Mouse (Mus musculus) kidney, postnatal 0 days (tissue): ENCODE measurements around the gene Gm20388. TPM values are rescaled to one million over a fixed set of nuclear protein-coding genes. Genes with fewer than 3 reads are reported as not detected.

Experiments
- ATAC-seq: fragments of 200-750 bp; cut with Nextera tagmentation; replicated peaks from 2 replicates; pipeline ENCODE4 v1.8.0; 2017; ENCODE audit warnings: low read depth, moderate number of reproducible peaks, moderate TSS enrichment, moderate library complexity; ENCODE audit not compliant: low FRiP score
- DNase-seq: peaks from one replicate; pipeline ENCODE4 v3.0.0-alpha.2; 2016; ENCODE audit warnings: low spot score
- H3K27ac ChIP-seq: fragments of 300-500 bp; sonication (generic); 2 replicates; pipeline ENCODE4 v1.5.1; 2014; ENCODE audit warnings: mild to moderate bottlenecking
- H3K27me3 ChIP-seq: fragments of 300-500 bp; sonication (generic); 2 replicates; pipeline ENCODE4 v1.6.1; 2014; ENCODE audit warnings: low read length, mixed read lengths; ENCODE audit not compliant: insufficient read depth
- H3K36me3 ChIP-seq: fragments of 300-500 bp; sonication (generic); 2 replicates; pipeline ENCODE4 v1.6.1; 2014; ENCODE audit warnings: low read length, mixed read lengths; ENCODE audit not compliant: insufficient read depth
- H3K4me1 ChIP-seq: fragments of 300-500 bp; sonication (generic); replicated peaks from 2 replicates; pipeline ENCODE4 v1.6.1; 2014; ENCODE audit warnings: antibody characterized with exemption, low read length, mixed read lengths; ENCODE audit not compliant: insufficient read depth
- H3K4me2 ChIP-seq: fragments of 300-500 bp; sonication (generic); 2 replicates; pipeline ENCODE4 v1.6.1; 2014; ENCODE audit warnings: mild to moderate bottlenecking, low read length, moderate library complexity, mixed read lengths
- H3K4me3 ChIP-seq: fragments of 300-500 bp; sonication (generic); replicated peaks from 2 replicates; pipeline ENCODE4 v1.5.1; 2014; ENCODE audit warnings: low read depth, low read length
- H3K9ac ChIP-seq: fragments of 300-500 bp; sonication (generic); 2 replicates; pipeline ENCODE4 v1.6.1; 2014; ENCODE audit warnings: low read depth, low read length
- H3K9me3 ChIP-seq: fragments of 300-500 bp; sonication (generic); replicated peaks from 2 replicates; pipeline ENCODE4 v1.6.1; 2016; ENCODE audit warnings: low read length, inconsistent platforms, mixed read lengths
- CTCF ChIP-seq: IDR thresholded peaks from 2 replicates; pipeline ENCODE4 v1.5.1; 2016; ENCODE audit warnings: antibody characterized with exemption, low read depth, mild to moderate bottlenecking, moderate library complexity
- WGBS: fragments of 180-500 bp; shearing (Covaris S2); extraction: QIAGEN DNeasy Blood & Tissue Kit; methylation state at CpG from one replicate; pipeline ENCODE4 v1.1.7; 2014; 5-methylcytosine and 5-hydroxymethylcytosine counted together
- polyA plus RNA-seq: library from polyadenylated mRNA; unstranded; fragments of >200 nt; fragmentation: Nextera tagmentation; extraction: Ambion mirVana; gene quantifications from 2 replicates; pipeline ENCODE4 v1.2.1, GENCODE M21; 2015

Gene Gm20388
- polyA plus RNA-seq, 1 experiment from 2014 or later = not detected

- Histone ChIP-seq H3K9me3 (no peaks in the 10 kb centered on the region), H3K27ac (no peak overlapping the region), H3K36me3 (no peaks in the 10 kb centered on the region), H3K27me3 (no peaks in the 10 kb centered on the region), H3K9ac (no peak overlapping the region), H3K4me2 (no peak overlapping the region), H3K4me3 (no peak overlapping the region), H3K4me1 (no peaks in the 10 kb centered on the region)
- no peak for DNase-seq
- ATAC-seq = no peak
- TF ChIP-seq CTCF = no peak
- WGBS = 62% methylated on average over 5 of the region's 5 CpGs
These were observed 399.4 kb downstream of the Gm20388 start for GRCm38 (mm10) chr8:120310063-120310462.

- H3K27me3 ChIP-seq = no peaks in the 10 kb centered on the region
- no peak for DNase-seq
- TF ChIP-seq CTCF = no peak
- H3K36me3 ChIP-seq = no peaks in the 10 kb centered on the region
- no peaks in the 10 kb centered on the region for H3K9me3 ChIP-seq
- H3K4me2 ChIP-seq = no peak overlapping the region
- 81% methylated on average over 4 of the region's 4 CpGs for WGBS
- no peaks in the 10 kb centered on the region for H3K4me1 ChIP-seq
- no peak overlapping the region for H3K27ac ChIP-seq
- no peak overlapping the region for H3K9ac ChIP-seq
- H3K4me3 ChIP-seq = no peak overlapping the region
- ATAC-seq = no peak
These were observed 401.8 kb downstream of the Gm20388 start for GRCm38 (mm10) chr8:120312452-120312851.

- H3K36me3 ChIP-seq = no peaks in the 10 kb centered on the region
- no peak overlapping the region for H3K9ac ChIP-seq
- H3K4me3 ChIP-seq = no peak overlapping the region
- no peaks in the 10 kb centered on the region for H3K27me3 ChIP-seq
- ATAC-seq = no peak
- no peaks in the 10 kb centered on the region for H3K9me3 ChIP-seq
- TF ChIP-seq CTCF = no peak
- no peak overlapping the region for H3K27ac ChIP-seq
- H3K4me2 ChIP-seq = no peak overlapping the region
- 80% methylated on average over 3 of the region's 3 CpGs for WGBS
- no peaks in the 10 kb centered on the region for H3K4me1 ChIP-seq
- no peak for DNase-seq
These were observed 403.0 kb downstream of the Gm20388 start for GRCm38 (mm10) chr8:120313674-120314073.

- no peaks in the 10 kb centered on the region for H3K36me3 ChIP-seq
- no peaks in the 10 kb centered on the region for H3K27me3 ChIP-seq
- H3K4me1 ChIP-seq = no peaks in the 10 kb centered on the region; the same call in 1 of the 2 replicates
- H3K9me3 ChIP-seq = no peaks in the 10 kb centered on the region
- H3K9ac ChIP-seq = no peak overlapping the region
- no peak for TF ChIP-seq CTCF
- no peak for ATAC-seq
- no peak for DNase-seq
- H3K4me3 ChIP-seq = no peak overlapping the region
- no peak overlapping the region for H3K4me2 ChIP-seq
- H3K27ac ChIP-seq = no peak overlapping the region
- 89% methylated on average over 5 of the region's 5 CpGs for WGBS
These were observed 404.3 kb downstream of the Gm20388 start for GRCm38 (mm10) chr8:120314932-120315331.

- Histone ChIP-seq H3K4me1 (no peaks in the 10 kb centered on the region; the same call in 1 of the 2 replicates), H3K4me2 (no peak overlapping the region), H3K9me3 (no peaks in the 10 kb centered on the region), H3K9ac (no peak overlapping the region), H3K36me3 (no peaks in the 10 kb centered on the region), H3K27me3 (no peaks in the 10 kb centered on the region), H3K27ac (no peak overlapping the region), H3K4me3 (no peak overlapping the region)
- TF ChIP-seq CTCF = peak; percentile 50; the same call in 1 of the 2 replicates
- 86% methylated on average over 4 of the region's 4 CpGs for WGBS
- ATAC-seq = no peak
- DNase-seq = no peak
These were observed 405.0 kb downstream of the Gm20388 start for GRCm38 (mm10) chr8:120315644-120316043.

- H3K4me1 ChIP-seq = no peaks in the 10 kb centered on the region; the same call in 1 of the 2 replicates
- H3K27me3 ChIP-seq = no peaks in the 10 kb centered on the region
- H3K36me3 ChIP-seq = no peaks in the 10 kb centered on the region
- DNase-seq = no peak
- H3K9me3 ChIP-seq = no peaks in the 10 kb centered on the region
- no peak for TF ChIP-seq CTCF
- ATAC-seq = no peak
- WGBS = 82% methylated on average over 7 of the region's 7 CpGs
- H3K4me2 ChIP-seq = no peak overlapping the region
- no peak overlapping the region for H3K27ac ChIP-seq
- no peak overlapping the region for H3K9ac ChIP-seq
- no peak overlapping the region for H3K4me3 ChIP-seq
These were observed 406.1 kb downstream of the Gm20388 start for GRCm38 (mm10) chr8:120316707-120317106.
